Mouse (Mus musculus) forebrain, embryonic 15.5 days (tissue): Measurements from ENCODE around the gene Atg14. TPM values are rescaled to one million over a fixed set of nuclear protein-coding genes. Genes with fewer than 3 reads are reported as not detected.

Experiments used
- ATAC-seq: fragments of 200-750 bp; cut with Nextera tagmentation; replicated peaks from 2 replicates; pipeline ENCODE4 v1.8.0; 2017; ENCODE audit warnings: mild to moderate bottlenecking, moderate TSS enrichment, moderate library complexity
- H3K27ac ChIP-seq: fragments of 300-500 bp; sonication (generic); replicated peaks from 2 replicates; pipeline ENCODE4 v1.5.1; 2015; ENCODE audit warnings: mild to moderate bottlenecking, inconsistent platforms
- H3K27me3 ChIP-seq: fragments of 300-500 bp; sonication (generic); 2 replicates; pipeline ENCODE4 v1.6.1; 2015; ENCODE audit warnings: inconsistent platforms
- H3K36me3 ChIP-seq: fragments of 300-500 bp; sonication (generic); 2 replicates; pipeline ENCODE4 v1.6.1; 2015; ENCODE audit warnings: mild to moderate bottlenecking, inconsistent platforms
- H3K4me1 ChIP-seq: fragments of 300-500 bp; sonication (generic); 2 replicates; pipeline ENCODE4 v1.6.1; 2015; ENCODE audit warnings: inconsistent platforms
- H3K4me2 ChIP-seq: fragments of 300-500 bp; sonication (generic); replicated peaks from 2 replicates; pipeline ENCODE4 v1.6.1; 2015; ENCODE audit warnings: mild to moderate bottlenecking, inconsistent platforms
- H3K4me3 ChIP-seq: fragments of 300-500 bp; sonication (generic); 2 replicates; pipeline ENCODE4 v1.5.1; 2015; ENCODE audit warnings: mild to moderate bottlenecking, inconsistent platforms
- H3K9ac ChIP-seq: fragments of 300-500 bp; sonication (generic); replicated peaks from 2 replicates; pipeline ENCODE4 v1.6.1; 2015; ENCODE audit warnings: mild to moderate bottlenecking, inconsistent platforms
- H3K9me3 ChIP-seq: fragments of 300-500 bp; sonication (generic); 2 replicates; pipeline ENCODE4 v1.6.1; 2016; ENCODE audit warnings: inconsistent platforms
- WGBS: fragments of 180-500 bp; shearing (Covaris S2); methylation state at CpG from one replicate; pipeline ENCODE4 v1.1.7; 2015; ENCODE audit warnings: mixed read lengths; 5-methylcytosine and 5-hydroxymethylcytosine counted together
- polyA plus RNA-seq: library from polyadenylated mRNA; unstranded; fragments of >200 nt; fragmentation: Nextera tagmentation; extraction: Ambion mirVana; gene quantifications from 2 replicates; pipeline ENCODE4 v1.2.1, GENCODE M21; 2015

Gene Atg14
- polyA plus RNA-seq, 1 experiment from 2014 or later, result 21.8 TPM

- Histone ChIP-seq H3K4me3 (no peak overlapping the region), H3K9me3 (no peaks in the 10 kb centered on the region), H3K36me3 (no peaks in the 10 kb centered on the region), H3K27ac (no peak overlapping the region), H3K4me1 (no peaks in the 10 kb centered on the region), H3K4me2 (no peak overlapping the region), H3K27me3 (no peaks in the 10 kb centered on the region), H3K9ac (no peak overlapping the region)
- no peak for ATAC-seq
- 98% methylated on average over 3 of the region's 3 CpGs for WGBS
Measured at GRCm38 (mm10) chr14:47495951-47496350, 74.5 kb downstream of the Atg14 start.

GRCm38 (mm10) chr14:47493592-47494361, 76.7 kb downstream of the Atg14 start:
- no peaks in the 10 kb centered on the region for H3K36me3 ChIP-seq
- 96% methylated on average over 2 of the region's 2 CpGs for WGBS
- no peak for ATAC-seq
- H3K4me3 ChIP-seq, result no peak overlapping the region
- H3K27me3 ChIP-seq, result no peaks in the 10 kb centered on the region
- H3K4me2 ChIP-seq, result no peak overlapping the region
- peaks cover 9% of the 10 kb centered on the region for H3K4me1 ChIP-seq
- H3K27ac ChIP-seq, result no peak overlapping the region
- H3K9me3 ChIP-seq, result no peaks in the 10 kb centered on the region
- H3K9ac ChIP-seq, result no peak overlapping the region

Other genes starting within 250 kb of the Atg14 start
- 1.8 and 2.6 TPM in 2 replicates for gene Lgals3, start 202.9 kb downstream of the Atg14 start, polyA plus RNA-seq
- 17.7 and 22.4 TPM in 2 replicates for gene Dlgap5, start 152.2 kb downstream of the Atg14 start, polyA plus RNA-seq
- gene Fbxo34, start 120.2 kb downstream of the Atg14 start, polyA plus RNA-seq, result 20.4 and 22.5 TPM in 2 replicates
- 63.7 and 68.3 TPM in 2 replicates for gene Ktn1, start 77.8 kb upstream of the Atg14 start, polyA plus RNA-seq